In genomic region chr5:65525674-65526443, GRCm38 (mm10) we compare ENCODE assay signal across 9 mouse cellular contexts. TPM values are rescaled to one million over a fixed set of nuclear protein-coding genes. Genes with fewer than 3 reads are reported as not detected.
DNase-seq lines count a peak whose midpoint lies in the region; ATAC-seq and TF ChIP-seq lines count a peak whose summit lies in the region.
"Had no signal": no experiment of that assay in that cellular context is flagged by ENCODE, and none has a peak within 500 bp of the region (broad histone marks: within the 10 kb centered on the region; RNA-seq: fewer than 3 reads in every experiment).

No protein-coding gene starts in this region.

- ATAC-seq in kidney, embryonic 15.5 days (replicated peaks; ENCODE audit: low FRiP score) = no peak
- ATAC-seq in inflammation-experienced regulatory T-cells, adult 6 months = peak; percentile 41
- ATAC-seq in neural tube, embryonic 15.5 days (ENCODE audit: low FRiP score) = no peak
- no peak for ATAC-seq in hindbrain, embryonic 14.5 days (ENCODE audit: low FRiP score)

- no peaks in the 10 kb centered on the region for H3K9me3 ChIP-seq in kidney, embryonic 15.5 days (replicated peaks)
- H3K9me3 ChIP-seq in CH12.LX (replicated peaks; ENCODE audit: low read length) = no peaks in the 10 kb centered on the region
- no peaks in the 10 kb centered on the region for H3K9me3 ChIP-seq in neural tube, embryonic 15.5 days (replicated peaks)
- no peaks in the 10 kb centered on the region for H3K9me3 ChIP-seq in hindbrain, embryonic 14.5 days (ENCODE audit: control insufficient read depth, low read length)
- H3K9me3 ChIP-seq: hindbrain, embryonic 15.5 days; lung, embryonic 15.5 days had no signal

- dilution Hi-C loops in CH12.LX (cut with MboI; ENCODE audit: extremely low pct_ligation_motif_present, extremely low pct_unique_long_range_greater_than_20kb, low sequenced_read_pairs) = no loop called here

- TF ChIP-seq CTCF in CH12.LX (conservative IDR thresholded peaks at IDR 0.05 in 1 of 2, IDR thresholded peaks at IDR 0.05 in 1 of 2; ENCODE audit: low read depth in 2 of 2, low read length in 2 of 2) = peak; percentile 7 to 75; a peak in 2 of 4 replicates

- no peak for TF ChIP-seq EP300 in CH12.LX (IDR thresholded peaks at IDR 0.05; ENCODE audit: low read length)

- no peak overlapping the region for H3K27ac ChIP-seq in kidney, embryonic 15.5 days
- no peak overlapping the region for H3K27ac ChIP-seq in CH12.LX (ENCODE audit: insufficient read depth, low read depth)
- no peak overlapping the region for H3K27ac ChIP-seq in neural tube, embryonic 15.5 days (replicated peaks)
- no peak overlapping the region for H3K27ac ChIP-seq in hindbrain, embryonic 14.5 days
- H3K27ac ChIP-seq: hindbrain, embryonic 15.5 days; lung, embryonic 15.5 days had no signal

- no peaks in the 10 kb centered on the region for H3K79me2 ChIP-seq in CH12.LX (replicated peaks; ENCODE audit: control insufficient read depth, extremely low read depth, insufficient read depth, poor library complexity, severe bottlenecking)

- no peak overlapping the region for H3K9ac ChIP-seq in kidney, embryonic 15.5 days
- H3K9ac ChIP-seq in CH12.LX (ENCODE audit: insufficient read depth, low read depth) = no peak overlapping the region
- no peak overlapping the region for H3K9ac ChIP-seq in neural tube, embryonic 15.5 days (replicated peaks)
- no peak overlapping the region for H3K9ac ChIP-seq in hindbrain, embryonic 14.5 days
- H3K9ac ChIP-seq: hindbrain, embryonic 15.5 days; lung, embryonic 15.5 days had no signal

- H3K27me3 ChIP-seq in kidney, embryonic 15.5 days = no peaks in the 10 kb centered on the region
- H3K27me3 ChIP-seq in CH12.LX (replicated peaks) = no peaks in the 10 kb centered on the region
- no peaks in the 10 kb centered on the region for H3K27me3 ChIP-seq in neural tube, embryonic 15.5 days (replicated peaks)
- H3K27me3 ChIP-seq in hindbrain, embryonic 14.5 days (ENCODE audit: control insufficient read depth, insufficient read depth, low read length) = no peaks in the 10 kb centered on the region
- H3K27me3 ChIP-seq: hindbrain, embryonic 15.5 days; lung, embryonic 15.5 days had no signal

- DNase-seq in kidney, postnatal 10 days = peak; percentile 36
- DNase-seq in B cell, adult 2 months = peak; percentile 63 to 71
- DNase-seq in CH12.LX (ENCODE audit: extremely low read depth) = no peak
- DNase-seq in hindbrain, embryonic 14.5 days (ENCODE audit: low spot score) = no peak

- no peaks in the 10 kb centered on the region for H3K4me1 ChIP-seq in kidney, embryonic 15.5 days
- H3K4me1 ChIP-seq in CH12.LX (ENCODE audit: control insufficient read depth in 1 of 2, insufficient read depth in 2 of 2) = peaks cover 0 to 14% of the 10 kb centered on the region in 2 experiments; a peak in 3 of 4 replicates
- H3K4me1 ChIP-seq in neural tube, embryonic 15.5 days = no peaks in the 10 kb centered on the region
- H3K4me1 ChIP-seq in hindbrain, embryonic 14.5 days (replicated peaks; ENCODE audit: control insufficient read depth, insufficient read depth, low read length) = no peaks in the 10 kb centered on the region
- H3K4me1 ChIP-seq: hindbrain, embryonic 15.5 days; lung, embryonic 15.5 days had no signal

- in situ Hi-C loops in CH12.LX (cut with MboI; ENCODE audit: low pct_ligation_motif_present, low pct_unique_long_range_greater_than_20kb, low sequenced_read_pairs) = loop anchor here (5.0 kb wide), 2 partner anchors 44 to 119 kb away; no protein-coding TSS in a partner anchor

- no peaks in the 10 kb centered on the region for H3K36me3 ChIP-seq in kidney, embryonic 15.5 days
- H3K36me3 ChIP-seq in CH12.LX (replicated peaks in 1 of 2; ENCODE audit: control insufficient read depth in 1 of 2, insufficient read depth in 1 of 2, low read length in 1 of 2) = no peaks in the 10 kb centered on the region
- H3K36me3 ChIP-seq in neural tube, embryonic 15.5 days = no peaks in the 10 kb centered on the region
- no peaks in the 10 kb centered on the region for H3K36me3 ChIP-seq in hindbrain, embryonic 14.5 days (replicated peaks; ENCODE audit: control insufficient read depth, insufficient read depth)
- H3K36me3 ChIP-seq: hindbrain, embryonic 15.5 days; lung, embryonic 15.5 days had no signal

- WGBS in kidney, embryonic 15.5 days = 14% methylated on average over 8 of the region's 8 CpGs
- WGBS in neural tube, embryonic 15.5 days = 10% methylated on average over 8 of the region's 8 CpGs
- WGBS in hindbrain, embryonic 14.5 days = 10% methylated on average over 8 of the region's 8 CpGs

- TF ChIP-seq POLR2A in CH12.LX (IDR thresholded peaks at IDR 0.05; ENCODE audit: low read depth, low read length) = no peak

- peak; percentile 79 for TF ChIP-seq RAD21 in CH12.LX (IDR thresholded peaks at IDR 0.05; ENCODE audit: low read depth, low read length)

- no peak overlapping the region for H3K4me2 ChIP-seq in kidney, embryonic 15.5 days
- H3K4me2 ChIP-seq in CH12.LX (ENCODE audit: insufficient read depth, low read depth, poor library complexity, severe bottlenecking) = no peak overlapping the region
- H3K4me2 ChIP-seq in neural tube, embryonic 15.5 days = no peak overlapping the region
- H3K4me2 ChIP-seq in hindbrain, embryonic 14.5 days (replicated peaks) = no peak overlapping the region
- H3K4me2 ChIP-seq: hindbrain, embryonic 15.5 days; lung, embryonic 15.5 days had no signal

- H3K4me3 ChIP-seq in kidney, embryonic 15.5 days (replicated peaks) = no peak overlapping the region
- H3K4me3 ChIP-seq in CH12.LX (replicated peaks in 1 of 3; ENCODE audit: low read depth in 2 of 3, low read length in 2 of 3, poor library complexity in 1 of 3) = no peak overlapping the region
- H3K4me3 ChIP-seq in neural tube, embryonic 15.5 days (replicated peaks) = no peak overlapping the region
- no peak overlapping the region for H3K4me3 ChIP-seq in hindbrain, embryonic 14.5 days (replicated peaks; ENCODE audit: low read length)
- H3K4me3 ChIP-seq: hindbrain, embryonic 15.5 days; lung, embryonic 15.5 days had no signal

TF ChIP-seq in CH12.LX, 34 proteins besides CTCF, POLR2A, EP300 and RAD21:
- TF ChIP-seq ZC3H11A (IDR thresholded peaks at IDR 0.05; ENCODE audit: low read depth, low read length) (peak; percentile 45; the same call in 1 of the 2 replicates), SMC3 (IDR thresholded peaks at IDR 0.05; ENCODE audit: low read depth, low read length) (peak; percentile 87), MAX (IDR thresholded peaks at IDR 0.05; ENCODE audit: low read length) (no peak)

RNA-seq across cellular contexts. Expression of gene Smim14, which starts 11.1 kb away (rescaled TPM):
- 96.9 and 107 TPM in 2 replicates for polyA plus RNA-seq in kidney, embryonic 15.5 days (2015; fragmentation: Nextera tagmentation; extraction: Ambion mirVana)
- total RNA-seq in CH12.LX (2012; rRNA removed) = 9.7 and 11.4 TPM in 2 replicates
- 46.4 and 50.2 TPM in 2 replicates for total RNA-seq in CH12.LX (2014; rRNA removed)
- 19.3 and 19.7 TPM in 2 replicates for polyA plus RNA-seq in CH12.LX (2012; ENCODE audit: insufficient read length, low read depth)
- 100 to 1,000 TPM in 2 of 3 experiments, 10 to 100 TPM in 1; 54.0 to 162 (median 147) TPM for polyA plus RNA-seq in inflammation-experienced regulatory T-cells, adult 6 months (2017; shearing (Covaris generic))
- 187 and 197 TPM in 2 replicates for polyA plus RNA-seq in neural tube, embryonic 15.5 days (2015; fragmentation: Nextera tagmentation; extraction: Ambion mirVana)
- 201 and 237 TPM in 2 replicates for polyA plus RNA-seq in hindbrain, embryonic 14.5 days (2014; fragmentation: Nextera tagmentation; extraction: Ambion mirVana)

RNA-seq across cellular contexts. Expression of gene Ube2k, which starts 11.2 kb away (rescaled TPM):
- 171 and 184 TPM in 2 replicates for polyA plus RNA-seq in kidney, embryonic 15.5 days (2015; fragmentation: Nextera tagmentation; extraction: Ambion mirVana)
- total RNA-seq in CH12.LX (2012; rRNA removed) = 56.7 and 58.8 TPM in 2 replicates
- 51.4 and 54.9 TPM in 2 replicates for total RNA-seq in CH12.LX (2014; rRNA removed)
- polyA plus RNA-seq in CH12.LX (2012; ENCODE audit: insufficient read length, low read depth) = 293 and 310 TPM in 2 replicates
- polyA plus RNA-seq in inflammation-experienced regulatory T-cells, adult 6 months (2017; shearing (Covaris generic)) = 100 to 1,000 TPM in 2 of 3 experiments, 10 to 100 TPM in 1; 97.7 to 133 (median 119) TPM
- 200 and 217 TPM in 2 replicates for polyA plus RNA-seq in neural tube, embryonic 15.5 days (2015; fragmentation: Nextera tagmentation; extraction: Ambion mirVana)
- 153 and 159 TPM in 2 replicates for polyA plus RNA-seq in hindbrain, embryonic 14.5 days (2014; fragmentation: Nextera tagmentation; extraction: Ambion mirVana)

RNA-seq across cellular contexts. Expression of gene Gm43552, which starts 33.2 kb away (rescaled TPM):
- not detected in 2 replicates for polyA plus RNA-seq in kidney, embryonic 15.5 days (2015; fragmentation: Nextera tagmentation; extraction: Ambion mirVana)
- total RNA-seq in CH12.LX (2012; rRNA removed) (not detected in 2 replicates), CH12.LX (2014; rRNA removed) (not detected in 2 replicates)
- polyA plus RNA-seq in CH12.LX (2012; ENCODE audit: insufficient read length, low read depth) = 1.5 and 2.1 TPM in 2 replicates
- polyA plus RNA-seq in inflammation-experienced regulatory T-cells, adult 6 months (2017; shearing (Covaris generic)) = not detected
- polyA plus RNA-seq in neural tube, embryonic 15.5 days (2015; fragmentation: Nextera tagmentation; extraction: Ambion mirVana) = 1.1 TPM in 1 of 2 replicates, not detected in the other
- polyA plus RNA-seq in hindbrain, embryonic 14.5 days (2014; fragmentation: Nextera tagmentation; extraction: Ambion mirVana) = not detected in 2 replicates
- polyA plus RNA-seq: hindbrain, embryonic 15.5 days; lung, embryonic 15.5 days had no signal

Comparison
In these comparisons a context has a peak if more than half of its experiments do, and no peak if none do; other contexts are left out.
1. DNase-seq: peak in kidney, postnatal 10 days (single experiment) and B cell, adult 2 months (2 of 2); none in CH12.LX (single experiment) and hindbrain, embryonic 14.5 days (single experiment).